Mouse (Mus musculus): ENCODE data around the gene Csnk1d.

- TF ChIP-seq TAL1 (IDR thresholded peaks at IDR 0.05; ENCODE audit: low read length) (no peak), GATA1 (IDR thresholded peaks at IDR 0.05; ENCODE audit: low read length) (no peak)
These were observed 50.2 kb downstream of the Csnk1d start for GRCm38 (mm10) chr11:120940959-120941358.
